Mouse (Mus musculus): ENCODE measurements at regions not wholly inside any gene's neighbourhood (a gene's known extent, or its start where the extent isn't known, plus 50 kb on each side); places are given as distances from the start of the nearest gene placed in this dataset.
"Not testable (repeated sequence)": the region's sequence is repeated elsewhere in the genome, so short reads cannot be mapped to it uniquely, and the experiment has no call there.

DNA sequence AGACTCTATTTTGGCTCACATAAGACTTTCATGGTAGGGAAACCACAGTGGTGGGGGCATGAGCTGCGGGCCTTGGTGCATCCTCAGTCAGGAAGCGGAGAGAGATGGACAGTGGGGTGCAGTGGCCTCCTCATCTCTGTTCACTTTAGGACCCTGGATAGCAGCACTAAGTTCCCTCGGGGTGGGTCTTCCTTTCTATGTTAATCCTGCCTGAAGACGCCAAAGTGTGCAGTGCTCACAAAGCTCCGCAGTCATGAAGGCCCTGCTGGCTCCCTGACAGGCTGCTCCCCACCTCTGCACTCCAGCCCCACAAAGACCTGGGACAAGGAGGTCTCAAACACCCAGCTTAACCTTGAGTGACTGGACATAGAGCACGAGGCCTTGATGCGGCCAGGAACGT is 56.8 kb downstream of the Sox1 start:
- DNase-seq (ENCODE audit: low read depth, low spot score) = no peak

DNA sequence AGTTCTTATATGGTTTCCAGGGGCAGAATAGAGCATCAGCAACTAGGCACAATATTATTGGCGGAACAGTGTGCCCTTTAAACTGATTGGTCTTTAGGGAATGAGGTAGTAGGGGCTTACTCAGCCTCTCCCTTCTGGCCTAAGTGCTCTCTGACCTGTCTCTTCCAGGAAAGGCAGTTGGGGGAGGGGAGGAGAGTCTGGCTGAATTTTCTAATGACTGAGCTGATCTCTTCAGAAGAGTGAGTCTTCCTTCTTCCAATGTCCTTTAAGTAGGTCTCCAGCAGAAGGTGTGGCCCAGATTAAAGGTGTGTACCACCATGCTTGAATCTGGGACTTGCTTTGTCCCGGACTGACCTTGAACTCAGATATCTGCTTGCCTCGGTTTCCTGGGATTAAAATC is 60.3 kb downstream of the Sox1 start:
- not testable (repeated sequence) for DNase-seq (ENCODE audit: low read depth, low spot score)

DNA sequence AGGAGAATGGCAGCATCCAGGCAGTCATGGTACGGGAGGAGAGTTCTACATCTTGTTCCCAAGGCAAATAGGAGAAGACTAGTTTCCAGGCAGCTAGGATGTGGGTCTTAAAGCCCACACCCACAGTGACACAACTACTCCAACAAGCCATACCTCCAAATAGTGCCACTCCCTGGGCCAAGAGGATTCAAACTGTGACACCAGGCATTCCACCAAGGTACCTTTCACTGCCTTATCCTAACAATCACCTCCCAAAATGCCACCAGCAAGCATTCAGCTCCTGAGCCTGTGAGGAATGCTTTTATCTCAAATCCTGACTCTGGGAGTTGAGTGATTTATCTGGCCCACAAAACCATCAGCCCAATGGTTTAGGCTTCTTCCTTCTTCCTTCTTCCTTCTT is 61.2 kb downstream of the Sox1 start:
- DNase-seq (ENCODE audit: low read depth, low spot score) = no peak

DNA sequence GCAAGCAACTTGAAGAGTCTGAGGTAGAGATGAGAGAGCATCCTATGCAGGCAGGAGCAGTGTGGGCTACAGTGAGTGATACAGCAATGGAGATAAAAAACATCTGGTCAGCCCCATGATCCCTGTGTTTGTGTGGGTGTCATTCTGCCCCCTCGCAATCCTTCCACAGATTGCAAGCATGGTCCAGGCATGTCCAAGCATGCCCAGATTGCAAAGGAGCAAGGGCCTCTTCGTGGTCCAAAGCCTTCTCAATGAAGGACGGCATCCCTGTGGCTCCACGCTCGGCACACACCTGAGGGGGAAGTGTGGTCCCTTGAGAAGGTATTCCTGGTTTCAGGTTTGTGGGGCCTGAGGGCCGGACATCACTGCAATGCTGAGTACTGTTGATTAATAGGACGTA is 61.9 kb downstream of the Sox1 start:
- DNase-seq (ENCODE audit: low read depth, low spot score) = no peak

DNA sequence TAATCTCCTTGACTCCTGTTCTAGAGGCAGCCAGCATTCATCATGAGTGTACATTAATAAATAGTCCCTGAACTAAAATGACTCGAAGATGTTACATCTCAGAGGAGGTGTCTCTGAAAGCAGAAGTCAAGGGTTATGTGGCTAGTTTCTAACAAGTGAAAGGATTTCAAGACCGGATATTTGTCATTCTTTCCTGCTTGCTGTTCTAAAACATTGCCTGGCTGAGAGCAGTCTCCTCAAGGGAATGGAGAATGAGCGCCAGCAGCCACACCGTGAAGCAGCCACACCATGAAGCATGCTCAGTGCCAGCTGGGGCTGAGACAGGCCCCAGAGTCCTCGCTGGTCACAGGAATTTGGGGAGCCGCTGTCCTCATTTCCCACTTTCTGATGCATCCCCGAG is 71.8 kb downstream of the Sox1 start:
- DNase-seq (ENCODE audit: low read depth, low spot score) = no peak

DNA sequence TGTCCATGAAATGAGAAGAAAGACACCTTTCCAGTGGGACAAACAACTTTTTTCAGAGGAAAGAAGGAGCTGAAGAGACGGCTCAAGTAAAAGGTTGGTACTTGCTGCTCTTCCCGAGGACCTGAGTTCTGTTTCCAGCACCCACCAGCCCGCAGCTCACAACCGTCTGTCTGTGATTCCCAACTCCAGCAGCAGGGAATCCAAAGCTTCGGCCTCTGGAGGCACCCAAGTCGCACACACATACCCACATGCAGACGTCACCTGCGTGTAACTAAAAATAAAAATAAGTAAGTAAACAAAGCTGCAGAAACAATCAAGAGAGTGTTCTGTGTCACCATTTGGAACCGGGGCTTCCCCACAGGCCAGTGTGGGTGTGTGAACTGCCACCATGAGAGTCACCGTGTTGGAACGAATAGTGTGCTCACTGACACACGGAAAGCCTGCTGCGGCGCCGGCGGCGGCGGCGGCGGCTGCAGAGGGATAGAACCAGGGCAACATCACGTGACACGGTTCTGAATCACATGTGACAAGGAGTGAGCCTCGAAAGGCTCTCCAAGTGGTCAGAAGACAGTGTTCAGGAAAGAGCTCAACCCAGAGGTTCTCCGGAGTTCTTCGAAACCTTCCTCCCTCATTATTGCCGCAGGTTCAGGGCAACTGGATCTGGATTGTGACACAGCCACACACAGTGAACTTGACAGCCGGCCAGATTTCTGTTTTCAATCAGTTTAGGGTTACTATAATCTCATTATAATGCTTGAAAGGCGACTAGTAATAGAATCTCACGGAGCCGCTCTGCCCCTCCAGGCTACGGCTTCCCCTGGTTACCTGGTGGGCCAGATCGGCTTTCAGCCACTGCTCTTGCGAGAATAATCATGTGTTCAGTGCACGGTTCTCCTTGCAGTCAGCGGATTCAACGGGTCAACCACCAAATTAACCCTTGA is 72.6 kb downstream of the Sox1 start:
- no peak for DNase-seq (ENCODE audit: low read depth, low spot score)

DNA sequence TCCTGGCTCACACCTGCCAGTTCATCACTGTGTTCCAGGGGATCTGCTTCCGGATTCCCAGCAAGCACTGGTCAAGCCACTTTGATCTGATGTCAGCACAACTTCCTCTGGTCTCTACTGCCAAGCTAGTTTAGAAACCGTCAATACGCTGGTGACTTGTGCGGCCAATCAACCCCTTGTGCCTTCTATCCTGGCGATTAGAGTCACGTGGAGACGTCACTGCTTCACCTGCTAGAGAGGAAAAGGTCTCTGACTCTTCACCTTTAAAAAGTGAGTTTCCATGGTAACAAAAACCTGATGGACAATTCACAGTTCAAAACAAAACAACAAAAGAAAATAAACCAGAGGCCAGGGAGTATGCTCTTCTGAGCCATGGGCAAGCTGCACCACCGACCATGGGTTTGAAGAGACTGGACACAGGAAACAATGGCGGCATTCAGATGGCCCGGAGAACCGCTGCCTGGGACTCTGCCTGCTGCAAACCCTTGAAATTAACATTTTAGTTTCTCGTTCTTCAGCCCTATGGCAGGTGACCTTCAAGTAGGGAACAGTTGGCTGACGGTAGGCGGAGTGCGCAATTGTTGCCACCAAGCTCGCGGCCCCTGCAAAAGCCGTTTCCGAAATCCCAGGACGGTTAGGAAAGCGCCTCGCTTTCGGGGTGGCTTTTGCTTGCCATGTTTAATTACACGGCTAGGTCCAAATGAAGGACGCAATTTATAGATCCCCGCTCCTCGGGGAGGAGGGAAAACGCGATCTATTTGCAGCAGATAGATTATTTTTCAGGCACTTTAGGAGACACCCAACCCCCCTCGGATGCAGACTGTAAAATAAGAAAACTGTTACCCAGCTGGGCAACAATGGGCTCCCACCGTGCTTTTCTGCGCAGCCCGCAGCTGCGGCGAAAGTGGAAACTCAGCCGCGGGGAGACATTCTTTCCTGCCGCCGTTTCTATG is 82.6 kb downstream of the Sox1 start:
- DNase-seq (ENCODE audit: low read depth, low spot score) = no peak

DNA sequence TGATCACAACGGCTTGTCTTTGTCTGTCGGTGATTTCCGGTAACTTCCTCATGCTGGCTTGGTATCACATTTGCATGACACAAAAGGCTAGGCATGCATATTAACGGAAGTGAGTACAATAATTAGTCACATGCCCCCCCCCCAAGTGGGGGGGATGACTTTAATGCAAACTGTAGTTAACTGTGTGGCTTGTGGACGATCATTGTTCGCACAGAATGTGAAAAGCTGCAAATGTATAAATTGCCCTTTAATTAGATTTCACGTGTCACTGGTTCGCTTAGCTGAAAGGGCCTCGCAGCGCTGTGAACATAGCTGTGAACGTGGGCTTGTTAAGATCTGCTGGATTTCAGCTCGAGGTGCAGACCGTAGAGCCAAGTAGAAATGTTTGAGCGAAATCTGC is 86.8 kb downstream of the Sox1 start:
- DNase-seq (ENCODE audit: low read depth, low spot score) = no peak

DNA sequence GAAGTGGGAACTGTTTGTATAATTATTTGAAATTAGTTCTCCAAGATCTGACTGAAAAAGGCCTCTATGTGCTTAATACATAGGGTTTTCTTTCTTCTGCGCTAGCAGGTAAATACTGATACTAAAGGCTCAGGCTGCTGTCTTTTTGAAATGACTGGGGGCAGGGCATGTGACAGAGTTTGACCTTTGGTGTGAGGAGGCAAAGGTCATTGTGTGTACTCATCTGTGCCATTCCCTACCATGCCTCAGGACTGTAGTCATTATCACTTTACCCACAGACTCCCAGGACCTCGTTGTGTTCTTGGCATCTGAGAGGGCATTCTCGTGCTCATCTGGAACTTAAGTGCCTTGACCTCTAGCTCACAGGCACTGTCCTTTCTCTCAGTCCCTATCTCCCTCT is 88.5 kb downstream of the Sox1 start:
- no peak for DNase-seq (ENCODE audit: low read depth, low spot score)

DNA sequence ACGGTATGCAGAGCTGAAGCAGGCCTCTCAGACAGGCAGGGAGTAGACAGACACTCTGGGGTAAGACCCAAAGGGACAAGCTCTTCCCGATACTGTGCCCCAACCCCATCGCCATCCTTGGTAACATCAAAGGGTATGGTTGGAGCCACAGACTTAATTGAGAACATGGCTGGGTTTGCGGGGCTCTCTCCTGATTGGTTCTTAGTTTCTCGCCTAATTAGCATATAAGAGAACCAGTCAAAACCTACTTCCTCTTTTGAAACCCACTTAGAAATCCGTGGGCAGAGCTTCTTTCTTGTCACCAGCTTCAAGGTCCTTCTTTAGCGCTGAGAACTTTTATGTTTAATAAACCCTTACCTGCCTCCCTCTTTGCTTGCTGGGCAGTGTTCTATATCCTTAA is 87.5 kb upstream of the Spaca7 start:
- no peak for DNase-seq (ENCODE audit: low read depth, low spot score)

DNA sequence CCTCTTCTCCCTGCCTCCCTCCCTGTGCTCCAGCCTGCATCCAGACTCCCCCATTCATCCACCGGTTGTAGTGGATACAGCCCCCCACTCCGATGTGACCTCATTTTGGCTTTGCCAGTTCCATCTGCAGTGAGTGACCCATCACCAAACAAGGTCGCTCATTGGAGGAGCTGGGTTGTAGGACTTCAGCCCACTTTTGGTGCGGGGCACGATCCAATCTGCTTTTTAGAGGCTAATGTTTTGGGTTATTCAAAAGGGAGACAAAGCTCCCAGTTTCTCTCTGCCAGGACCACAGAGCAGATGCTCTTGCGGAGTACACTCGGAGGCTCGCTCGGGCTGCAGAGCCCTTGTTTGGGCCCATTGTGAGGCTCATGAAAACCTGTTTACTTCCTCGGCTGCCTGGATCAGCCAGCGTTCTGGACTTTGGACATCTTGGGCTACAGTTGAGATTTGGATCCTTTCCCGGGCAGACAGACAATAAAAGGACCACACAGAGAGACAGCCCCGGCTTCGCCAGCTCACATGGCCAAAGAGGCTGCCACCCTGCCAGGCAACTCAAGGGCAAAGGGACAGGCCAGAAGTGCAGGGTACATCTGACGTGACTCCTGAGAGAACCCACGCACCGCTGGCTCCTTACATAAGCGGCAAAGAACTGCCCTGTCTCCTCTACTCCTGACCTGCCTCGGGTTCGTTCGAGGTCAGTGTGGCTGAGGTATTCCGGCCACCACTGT is 86.3 kb upstream of the Spaca7 start:
- DNase-seq (ENCODE audit: low read depth, low spot score) = peak; percentile 2

DNA sequence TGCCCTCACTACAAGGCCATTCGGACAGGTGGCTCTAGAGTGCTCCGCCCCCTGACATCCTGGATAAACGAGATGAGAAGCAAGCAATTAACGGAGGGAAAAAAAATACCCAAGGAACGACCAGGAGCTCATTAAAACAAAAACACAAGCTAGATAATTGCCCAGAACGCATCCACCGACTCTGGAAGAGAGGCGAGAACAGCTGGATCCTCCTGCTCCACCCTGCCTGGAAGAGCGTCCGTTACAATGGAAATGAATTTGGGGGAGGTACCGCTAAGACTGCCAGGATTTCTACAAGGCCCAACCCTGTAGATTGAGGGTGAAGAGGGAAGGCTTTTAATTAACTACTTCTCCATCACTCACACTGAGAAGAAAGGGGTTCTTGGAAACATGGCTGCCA is 85.6 kb upstream of the Spaca7 start:
- DNase-seq (ENCODE audit: low read depth, low spot score) = no peak

DNA sequence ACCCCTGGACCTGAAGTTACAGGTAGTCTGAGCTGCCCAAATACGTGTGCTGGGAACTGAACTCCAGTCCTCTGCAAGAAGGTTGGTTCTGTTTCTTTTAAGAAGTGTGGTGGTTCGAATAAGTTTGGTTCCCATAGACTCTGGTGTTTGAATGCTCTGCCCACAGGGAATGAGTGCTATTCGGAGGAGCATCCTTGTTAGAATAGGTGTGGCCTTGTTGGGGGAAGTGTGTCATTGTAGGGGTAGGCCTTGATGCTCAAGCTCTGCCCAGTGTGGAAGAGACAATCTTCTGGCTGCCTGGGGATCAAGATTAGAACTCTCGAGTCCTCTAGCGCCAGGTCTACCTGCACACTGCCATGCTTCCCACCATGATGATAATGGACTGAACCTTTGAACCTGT is 83.6 kb upstream of the Spaca7 start:
- no peak for DNase-seq (ENCODE audit: low read depth, low spot score)

DNA sequence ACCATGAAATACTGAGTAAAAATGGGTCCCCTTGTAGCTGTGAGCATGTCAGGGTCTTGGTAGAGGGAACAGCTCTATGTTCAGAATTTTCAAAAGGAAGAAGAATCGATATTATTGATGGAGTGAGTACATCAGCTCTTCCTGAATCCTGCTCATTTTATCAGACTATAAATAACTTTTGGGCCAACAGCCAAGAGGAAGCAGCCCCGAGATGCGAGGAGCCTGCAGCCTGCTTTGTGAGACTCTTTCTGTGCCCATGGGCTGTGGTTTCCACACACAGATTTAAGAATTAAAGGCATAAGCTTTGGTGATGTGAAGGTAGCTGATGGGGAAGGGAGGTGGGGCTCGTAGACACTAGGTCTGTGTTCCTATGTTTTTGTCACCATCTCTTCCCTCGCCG is 81.4 kb upstream of the Spaca7 start:
- DNase-seq (ENCODE audit: low read depth, low spot score) = no peak

DNA sequence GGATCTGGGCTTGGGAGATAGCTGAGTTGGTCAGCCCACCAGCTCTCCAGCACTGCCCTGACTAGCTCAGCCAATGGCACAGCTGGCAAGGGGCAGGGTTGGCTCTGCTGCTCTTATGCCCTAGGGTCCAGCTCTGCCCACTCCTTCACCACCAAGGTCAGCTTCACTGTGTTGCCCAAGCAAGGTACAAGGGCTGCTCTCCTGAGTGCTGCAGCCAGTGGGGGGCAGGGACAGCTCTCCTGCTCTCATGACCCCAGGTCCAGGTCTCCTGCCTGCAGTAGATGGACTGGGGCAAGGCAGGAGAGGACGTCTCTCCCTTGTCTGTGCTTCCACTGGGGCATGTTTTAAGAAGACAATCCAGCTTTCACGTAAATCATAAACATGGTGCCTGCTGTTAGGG is 80.4 kb upstream of the Spaca7 start:
- no peak for DNase-seq (ENCODE audit: low read depth, low spot score)

DNA sequence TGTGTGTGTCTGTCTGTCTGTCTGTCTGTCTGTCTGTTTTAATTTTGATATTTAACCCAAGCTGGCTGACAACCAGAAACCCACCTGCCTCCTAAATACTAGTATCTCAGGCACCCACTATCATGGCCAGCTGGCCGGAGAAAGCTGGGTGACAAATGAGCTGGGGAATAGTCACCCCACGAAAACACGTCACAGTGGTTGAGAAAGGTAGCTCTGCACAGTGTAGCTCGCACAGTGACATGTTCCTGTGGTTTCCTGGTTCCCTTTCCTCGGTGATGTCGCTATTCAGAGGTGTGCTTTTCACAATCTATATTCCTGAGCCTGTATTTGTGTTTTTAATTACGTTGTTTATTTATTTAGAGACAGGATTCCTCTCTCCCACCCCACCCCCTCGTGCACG is 78.3 kb upstream of the Spaca7 start:
- no peak for DNase-seq (ENCODE audit: low read depth, low spot score)

DNA sequence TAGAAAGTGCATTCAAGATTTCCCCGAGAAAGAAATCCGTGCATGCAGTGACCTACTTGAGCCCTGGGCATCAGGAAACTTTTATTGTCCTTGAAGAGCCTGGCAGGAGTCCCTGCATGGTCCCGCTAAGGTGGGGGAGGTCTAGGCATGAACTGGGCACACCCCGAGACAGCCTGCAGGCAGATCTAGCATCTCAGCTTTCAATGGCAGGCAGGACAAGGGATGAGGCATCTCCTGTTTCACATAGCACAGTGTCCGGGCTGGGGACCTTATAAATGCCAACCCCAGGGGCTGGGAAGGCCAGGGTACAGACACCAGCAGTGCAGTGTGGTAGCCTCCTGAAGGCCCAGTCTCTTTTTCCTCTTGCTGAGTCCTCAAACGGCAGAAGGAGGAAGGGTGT is 75.4 kb upstream of the Spaca7 start:
- no peak for DNase-seq (ENCODE audit: low read depth, low spot score)

DNA sequence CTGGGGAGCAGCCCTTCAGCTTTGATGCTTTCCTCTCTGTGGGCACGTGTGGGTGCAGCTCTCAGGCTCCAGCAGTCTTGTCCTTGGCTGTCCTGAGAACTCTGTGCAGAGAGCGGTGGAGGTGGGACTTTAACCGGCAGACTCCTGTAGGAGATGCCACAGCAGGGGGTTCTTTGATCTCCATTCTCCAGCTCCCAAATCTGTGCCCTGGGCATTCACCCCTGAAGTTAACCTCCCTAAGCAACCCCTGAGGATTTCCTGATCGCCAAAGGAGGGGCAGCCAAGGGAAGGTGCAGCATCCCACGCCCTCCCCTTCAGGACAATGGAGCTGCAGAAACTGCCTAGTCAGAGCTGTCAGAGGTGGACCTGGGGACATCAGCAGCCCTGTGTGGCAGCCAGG is 73.2 kb upstream of the Spaca7 start:
- DNase-seq (ENCODE audit: low read depth, low spot score) = no peak

DNA sequence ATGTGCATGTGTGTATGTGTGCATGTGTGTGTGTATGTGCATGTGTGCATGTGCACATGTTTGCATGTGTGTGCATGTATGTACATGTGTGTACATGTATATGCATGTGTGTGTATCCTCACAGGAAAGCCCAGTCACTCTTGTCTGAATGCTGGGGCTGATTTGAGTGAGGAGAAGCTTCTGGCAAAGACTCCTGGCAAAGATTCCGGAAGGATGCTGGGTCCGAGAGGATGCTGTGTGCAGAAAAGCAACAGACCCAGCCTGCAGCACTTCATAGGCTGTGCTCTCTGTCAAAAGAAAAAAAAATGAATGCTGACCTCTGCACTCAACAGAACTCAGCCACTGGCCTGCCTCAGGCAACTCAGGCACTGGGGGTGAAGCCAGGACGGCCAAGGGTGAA is 72.5 kb upstream of the Spaca7 start:
- DNase-seq (ENCODE audit: low read depth, low spot score) = no peak

DNA sequence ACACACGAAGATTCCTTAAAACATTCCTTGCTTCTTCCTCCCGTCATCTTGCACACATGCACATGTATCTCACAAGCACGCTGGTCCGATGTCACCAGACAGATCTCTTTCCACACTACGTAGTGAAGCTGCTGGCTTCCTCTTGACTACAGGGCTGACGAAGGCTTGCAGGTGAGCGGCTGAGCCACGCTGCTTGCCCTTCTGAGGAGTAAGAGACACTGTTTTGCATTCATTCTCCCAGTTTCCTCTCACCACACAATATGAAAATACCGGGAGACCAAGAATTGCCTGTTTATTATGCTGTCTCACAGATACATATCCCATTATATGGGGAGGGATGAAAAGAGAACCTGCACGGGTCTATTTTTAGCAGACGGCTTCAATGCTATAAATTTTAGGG is 71.0 kb upstream of the Spaca7 start:
- DNase-seq (ENCODE audit: low read depth, low spot score) = no peak

DNA sequence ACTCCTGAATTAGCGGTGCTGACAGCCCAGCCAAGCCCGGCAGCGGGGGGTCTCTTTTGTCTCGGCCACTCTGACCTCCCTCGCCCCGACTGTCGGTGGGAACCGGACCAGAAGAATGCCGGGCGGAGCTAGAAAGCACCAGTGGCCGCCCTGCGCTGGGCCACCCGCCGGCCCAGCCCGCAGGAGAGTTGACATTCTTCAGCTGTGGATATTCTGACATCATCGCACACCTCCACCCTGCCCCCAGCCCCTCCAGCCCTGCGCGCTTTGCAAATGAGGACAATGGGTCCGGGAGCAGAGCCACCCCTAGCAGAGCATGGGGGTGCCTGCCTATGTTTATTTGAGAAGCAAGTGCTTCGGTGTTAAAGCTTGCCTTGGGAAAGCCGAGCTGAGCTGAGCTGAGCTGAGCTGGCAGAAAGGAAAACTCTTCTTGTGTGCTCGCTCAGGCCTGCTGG is 70.5 kb upstream of the Spaca7 start:
- DNase-seq (ENCODE audit: low read depth, low spot score) = no peak

DNA sequence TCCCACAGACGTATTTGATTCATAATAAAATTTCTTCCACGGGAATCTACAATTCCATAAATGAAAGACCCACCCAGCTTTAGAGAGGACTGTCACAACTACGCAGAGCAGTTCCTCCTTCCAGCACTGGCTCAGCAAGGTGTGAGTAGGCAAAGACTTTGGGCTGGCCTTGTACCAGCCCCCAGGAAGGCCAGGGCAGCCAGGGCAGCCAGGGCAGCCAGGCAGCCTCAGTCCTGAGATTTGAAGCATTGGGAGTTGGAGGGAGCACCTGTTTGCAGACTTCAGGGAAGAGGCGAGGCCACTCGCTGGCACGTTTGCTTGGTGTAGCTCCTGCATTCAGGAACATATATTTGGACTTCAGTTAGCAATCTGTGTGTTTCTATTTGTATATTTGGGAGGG is 70.0 kb upstream of the Spaca7 start:
- DNase-seq (ENCODE audit: low read depth, low spot score) = no peak
